Mouse (Mus musculus): ENCODE results near the gene Tm9sf2.

DNA sequence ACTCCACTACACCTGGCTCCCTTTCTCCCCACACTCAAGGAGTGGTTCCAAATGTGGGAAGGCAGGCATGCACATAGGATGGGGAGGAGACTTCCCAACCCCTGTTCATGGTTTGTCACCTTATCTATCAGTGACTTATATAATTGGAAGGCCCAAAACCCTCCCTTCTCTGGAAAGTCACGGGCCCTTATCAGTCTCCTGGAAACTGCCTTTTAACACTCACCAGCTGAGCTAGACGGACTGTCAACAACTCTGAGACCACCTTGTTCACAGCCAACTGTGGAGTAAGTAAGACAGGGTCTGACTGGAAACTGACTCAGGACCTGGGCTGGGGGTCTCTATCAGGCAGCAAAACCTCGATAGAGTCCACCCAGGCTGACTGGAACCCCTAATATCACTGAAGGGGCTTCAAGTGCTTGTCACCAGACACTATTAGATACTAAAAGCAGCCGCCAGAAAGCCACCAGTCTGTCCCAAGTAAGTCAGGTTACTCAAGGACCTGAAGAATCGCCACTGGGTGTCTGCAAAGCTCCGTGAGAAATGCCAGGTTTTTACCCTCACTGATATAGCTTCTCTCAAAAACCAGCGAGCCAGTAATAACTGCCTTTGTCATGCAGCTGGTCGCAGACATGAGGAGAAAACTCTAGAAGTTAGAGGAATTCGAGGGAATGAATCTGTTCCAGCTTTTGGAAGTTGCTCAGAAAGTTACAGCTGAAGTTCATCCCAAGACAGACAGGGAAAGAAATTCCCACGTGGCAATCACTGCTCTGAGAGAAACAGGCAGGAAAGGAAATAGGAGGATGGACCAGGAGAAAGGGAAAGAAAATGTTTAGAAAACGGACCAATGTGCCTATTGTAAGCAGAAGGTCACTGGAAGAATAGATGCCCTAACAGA, 37.8 kb upstream of the Tm9sf2 start:
- TF ChIP-seq CTCF (IDR thresholded peaks at IDR 0.05; ENCODE audit: low read depth, low read length) (no peak), POLR2AphosphoS5 (IDR thresholded peaks at IDR 0.05; ENCODE audit: insufficient replicate concordance, low read depth, low read length) (no peak), TAL1 (conservative IDR thresholded peaks at IDR 0.05; ENCODE audit: low read depth, low read length) (no peak), GATA2 (IDR thresholded peaks at IDR 0.05; ENCODE audit: borderline replicate concordance, low read depth, low read length) (no peak)
